Mouse (Mus musculus) liver, adult 2 months (tissue): ENCODE results near the gene Emx1.

Source experiments
- CTCF ChIP-seq: fragments of 200-500 bp; IDR thresholded peaks from 2 replicates; pipeline ENCODE4 v1.5.1; 2011; ENCODE audit warnings: low read depth, low read length, control low read depth
- POLR2A ChIP-seq: fragments of 200-500 bp; IDR thresholded peaks from 2 replicates; pipeline ENCODE4 v1.6.1; 2011; ENCODE audit warnings: low read length, control low read depth; ENCODE audit not compliant: insufficient read depth; ENCODE audit errors: extremely low read depth

GRCm38 (mm10) chr6:85207345-85207744, 20.1 kb downstream of the Emx1 start:
- no peak for TF ChIP-seq CTCF
- no peak for TF ChIP-seq POLR2A
